Mouse (Mus musculus): Measurements from ENCODE around the gene Olfr785.
"Not testable (repeated sequence)": the region's sequence is repeated elsewhere in the genome, so short reads cannot be mapped to it uniquely, and the experiment has no call there.

The Olfr785 gene

DNA sequence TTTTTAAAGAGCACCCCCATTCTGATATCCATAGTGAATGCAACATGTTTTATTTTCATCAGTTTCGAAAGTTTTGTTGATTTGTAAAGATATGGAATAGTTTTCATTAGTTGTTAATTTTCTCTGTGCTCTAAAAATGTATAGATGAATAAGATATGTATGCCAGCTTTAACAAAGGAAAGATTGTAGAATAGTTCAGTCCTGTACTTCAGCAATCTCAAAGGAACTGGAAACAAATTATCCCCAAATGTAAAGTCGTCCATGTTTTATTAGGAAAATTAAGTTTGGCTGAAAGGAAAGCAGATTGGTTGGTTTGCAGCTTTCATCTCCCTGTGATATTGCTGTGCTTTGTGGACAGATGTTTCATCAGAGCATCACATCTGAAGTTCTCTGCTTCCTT is at the start of gene Olfr785:
TSS of gene Olfr785 (plus strand) at position 301 of the 400 bp plus-strand sequence.
- DNase-seq (ENCODE audit: low read depth, low spot score) = no peak

DNA sequence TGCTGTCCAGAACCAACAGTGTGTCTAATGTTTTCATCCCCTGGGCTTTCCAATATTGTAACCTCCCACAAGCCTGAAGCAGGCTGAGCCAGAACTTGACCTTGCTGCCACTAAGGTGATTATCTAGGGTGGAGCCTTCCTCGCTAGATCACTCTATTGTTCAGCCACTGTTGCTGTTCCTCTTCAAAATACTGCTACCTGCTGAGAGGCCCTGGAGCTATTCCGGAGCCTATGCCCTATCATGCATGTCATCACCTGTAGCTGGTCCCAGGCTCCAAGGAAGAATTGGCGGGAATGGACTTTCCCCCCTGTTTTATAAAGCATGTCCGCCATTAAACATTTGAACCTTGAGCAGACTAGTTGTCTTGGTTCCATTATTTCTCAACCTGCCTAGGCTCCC is 48.7 kb upstream of the Olfr785 start:
- not testable (repeated sequence) for DNase-seq (ENCODE audit: low read depth, low spot score)

DNA sequence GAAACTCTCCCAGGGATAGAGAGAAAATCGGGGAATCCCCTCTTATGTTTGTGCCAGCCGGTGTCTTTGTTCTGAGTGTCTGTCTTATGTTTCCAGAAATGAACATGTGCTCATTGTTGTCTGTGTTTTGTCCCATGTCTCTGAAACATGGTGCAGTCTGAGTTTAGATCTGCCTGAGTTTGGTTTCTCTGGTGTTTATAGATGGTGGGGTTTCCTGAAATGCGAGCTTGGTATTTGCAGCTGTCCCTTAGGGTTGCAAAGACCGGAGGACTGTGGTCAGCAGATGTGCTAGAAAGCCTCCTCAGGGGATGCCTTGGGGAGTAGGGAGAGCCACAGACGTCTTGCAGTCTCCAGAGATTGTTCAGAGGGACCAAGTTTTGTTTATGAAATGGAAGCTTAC is 47.9 kb upstream of the Olfr785 start:
- no peak for DNase-seq (ENCODE audit: low read depth, low spot score)

DNA sequence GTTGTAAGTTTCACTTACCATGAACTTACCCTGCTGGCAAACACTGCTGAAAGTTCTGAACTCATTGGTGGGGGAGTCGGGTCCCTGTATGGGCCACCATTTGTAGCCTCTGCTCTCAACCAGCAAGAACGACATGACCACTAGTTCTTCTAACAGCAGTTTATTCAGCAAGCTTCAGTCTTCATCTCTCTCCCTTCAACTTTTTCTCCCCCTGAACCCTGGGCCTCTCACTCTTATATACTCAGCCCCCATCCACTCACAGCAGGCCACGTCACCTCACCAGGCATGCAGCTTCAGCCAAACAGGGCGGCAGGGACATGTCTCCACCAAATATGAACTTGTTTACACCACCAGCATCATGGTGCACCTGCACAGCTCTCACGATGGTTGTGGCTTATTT is 31.2 kb upstream of the Olfr785 start:
- DNase-seq (ENCODE audit: low read depth, low spot score) = not testable (repeated sequence)

DNA sequence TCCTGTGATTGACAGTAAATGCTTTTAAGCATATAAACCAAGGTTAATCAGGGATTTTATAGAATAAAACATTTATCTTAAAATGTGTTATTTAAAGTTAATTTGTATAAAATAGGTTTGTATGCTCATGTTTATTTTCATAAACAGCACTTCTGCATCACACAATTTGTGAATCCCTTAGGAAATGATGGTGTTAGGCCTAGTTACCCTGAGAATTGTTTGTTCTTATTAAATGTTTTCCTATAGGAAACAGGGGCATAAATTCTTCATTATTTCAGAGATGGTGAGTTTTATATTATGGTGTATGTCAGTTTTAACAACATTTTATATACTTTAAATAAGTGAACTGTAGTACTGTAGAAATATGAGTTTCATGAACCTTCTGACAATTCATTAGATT is 21.4 kb upstream of the Olfr785 start, which contains the start of gene Olfr784:
TSS of gene Olfr784 (plus strand) at position 301 of the 400 bp plus-strand sequence.
- DNase-seq (ENCODE audit: low read depth, low spot score) = no peak

DNA sequence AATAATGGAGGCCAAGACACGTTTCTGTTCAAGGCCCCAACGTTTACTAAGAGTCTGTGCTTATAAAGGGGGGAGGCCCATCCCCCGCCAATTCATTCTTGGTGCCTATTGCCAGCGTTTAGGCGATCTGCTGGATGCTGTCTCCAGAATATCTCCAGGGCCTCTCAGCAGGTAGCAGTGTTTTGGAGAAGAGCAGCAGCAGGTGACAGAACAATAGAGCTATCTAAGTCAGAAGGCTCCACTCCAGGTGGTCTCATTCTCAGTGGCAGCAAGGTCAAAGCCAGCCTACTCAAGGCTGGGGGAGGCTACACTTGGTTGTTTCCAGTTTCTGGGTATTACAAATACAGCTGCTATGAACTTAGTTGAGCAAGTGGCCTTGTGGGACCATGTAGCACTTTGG is 4.3 kb upstream of the Olfr785 start:
- no peak for DNase-seq (ENCODE audit: low read depth, low spot score)

DNA sequence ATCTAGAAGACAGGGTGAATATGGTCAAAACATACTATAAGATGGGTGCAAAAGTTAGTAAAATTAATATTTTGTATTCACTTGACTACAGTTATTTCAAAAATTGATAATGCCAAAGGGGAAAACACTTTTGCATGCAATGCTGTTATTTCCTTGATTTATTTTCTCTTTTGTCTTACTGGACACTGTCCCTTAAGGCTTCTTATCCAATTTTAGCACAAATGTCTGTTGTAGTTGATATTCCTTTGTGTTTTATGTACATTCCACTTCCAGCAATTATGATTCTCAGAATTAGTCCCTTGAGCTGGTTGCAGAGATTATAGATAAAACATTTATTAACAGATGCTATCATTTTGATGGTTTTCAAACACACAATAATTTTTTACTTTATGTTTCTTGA is 21.8 kb downstream of the Olfr785 start, which contains the start of gene Olfr786:
TSS of gene Olfr786 (plus strand) at position 301 of the 400 bp plus-strand sequence.
- DNase-seq (ENCODE audit: low read depth, low spot score) = no peak

All from WW6 (cell line).